Comparison of ENCODE assay signal across 24 mouse cellular contexts in genomic region chr15:63697831-63698230, GRCm38 (mm10).
A peak's percentile ranks its signal among the peaks of the same experiment; 100 is the strongest.
DNase-seq lines count a peak whose midpoint lies in the region; ATAC-seq and TF ChIP-seq lines count a peak whose summit lies in the region.
"Had no signal": no experiment of that assay in that cellular context is flagged by ENCODE, and none has a peak within 500 bp of the region (broad histone marks: within the 10 kb centered on the region; RNA-seq: fewer than 3 reads in every experiment).

No protein-coding gene starts in this region.

- H3K79me2 ChIP-seq in MEL (ENCODE audit: control insufficient read depth, insufficient read depth, low read length, poor library complexity), result no peaks in the 10 kb centered on the region

- peak; percentile 30 for TF ChIP-seq CTCF in forebrain, postnatal 0 days (IDR thresholded peaks at IDR 0.05; ENCODE audit: low read depth)
- peak; percentile 25; the same call in 1 of the 2 replicates for TF ChIP-seq CTCF in liver, postnatal 0 days (IDR thresholded peaks at IDR 0.05; ENCODE audit: low read depth)
- peak in 2 of 3 experiments; percentile 9 to 34; a peak in 2 of 6 replicates for TF ChIP-seq CTCF in MEL (IDR thresholded peaks at IDR 0.05 in 2 of 3, conservative IDR thresholded peaks at IDR 0.05 in 1 of 3; ENCODE audit: control insufficient read depth in 1 of 3, insufficient read depth in 1 of 3, low read depth in 2 of 3, low read length in 3 of 3, poor library complexity in 1 of 3, severe bottlenecking in 1 of 3)
- TF ChIP-seq CTCF in embryonic fibroblast, embryonic 13.5 days (IDR thresholded peaks at IDR 0.05; ENCODE audit: borderline replicate concordance, insufficient read depth, low read length), result peak; percentile 20; the same call in 1 of the 2 replicates

- no peaks in the 10 kb centered on the region for H3K9me3 ChIP-seq in forebrain, postnatal 0 days (ENCODE audit: low read length)
- H3K9me3 ChIP-seq in forebrain, embryonic 12.5 days, result no peaks in the 10 kb centered on the region
- H3K9me3 ChIP-seq in liver, postnatal 0 days (ENCODE audit: low read length), result no peaks in the 10 kb centered on the region
- no peaks in the 10 kb centered on the region for H3K9me3 ChIP-seq in MEL (replicated peaks; ENCODE audit: insufficient read depth, low read length)
- H3K9me3 ChIP-seq: embryonic facial prominence, embryonic 12.5 days; forebrain, embryonic 13.5 days; G1E; hindbrain, embryonic 13.5 days; limb, embryonic 10.5 days; lung, embryonic 15.5 days had no signal

- 95% methylated on average over 10 of the region's 10 CpGs for WGBS in forebrain, postnatal 0 days
- 95% methylated on average over 10 of the region's 10 CpGs for WGBS in forebrain, embryonic 12.5 days
- WGBS in liver, postnatal 0 days (ENCODE audit: insufficient replicate concordance), result 89% methylated on average over 10 of the region's 10 CpGs

- DNase-seq in forebrain, postnatal 0 days, result no peak
- no peak for DNase-seq in liver, postnatal 0 days
- DNase-seq in liver, result no peak
- DNase-seq in MEL (ENCODE audit: low read depth, low spot score), result no peak
- no peak for DNase-seq in frontal cortex, postnatal 10 days (ENCODE audit: low spot score in 2 of 2)
- DNase-seq: adrenal gland, postnatal 25 days; cerebellum, adult 11 months; cerebellum, postnatal 10 days; gastrocnemius, postnatal 10 days; kidney, postnatal 25 days; lung, postnatal 36 days; thymus, postnatal 25 days had no signal

- H3K27ac ChIP-seq in forebrain, postnatal 0 days (ENCODE audit: low read depth, low read length), result no peak overlapping the region
- no peak overlapping the region for H3K27ac ChIP-seq in forebrain, embryonic 12.5 days
- H3K27ac ChIP-seq in liver, postnatal 0 days (ENCODE audit: low read depth), result no peak overlapping the region
- no peak overlapping the region for H3K27ac ChIP-seq in MEL (ENCODE audit: control insufficient read depth, low read depth, low read length)
- no peak overlapping the region for H3K27ac ChIP-seq in embryonic fibroblast, embryonic 13.5 days (ENCODE audit: insufficient read depth, low read length)
- H3K27ac ChIP-seq: embryonic facial prominence, embryonic 12.5 days; forebrain, embryonic 13.5 days; hindbrain, embryonic 13.5 days; left cerebral cortex, adult 2 months; limb, embryonic 10.5 days; lung, embryonic 15.5 days had no signal

- no peaks in the 10 kb centered on the region for H3K27me3 ChIP-seq in forebrain, postnatal 0 days (ENCODE audit: insufficient read depth, low read length)
- H3K27me3 ChIP-seq in forebrain, embryonic 12.5 days, result peaks cover 5% of the 10 kb centered on the region; the same call in 1 of the 2 replicates
- H3K27me3 ChIP-seq in liver, postnatal 0 days (ENCODE audit: insufficient read depth, low read length), result no peaks in the 10 kb centered on the region
- no peaks in the 10 kb centered on the region for H3K27me3 ChIP-seq in MEL (ENCODE audit: control insufficient read depth in 1 of 2, insufficient read depth in 2 of 2, low read length in 2 of 2)
- H3K27me3 ChIP-seq: embryonic facial prominence, embryonic 12.5 days; forebrain, embryonic 13.5 days; hindbrain, embryonic 13.5 days; lung, embryonic 15.5 days had no signal

- peak; percentile 3 for TF ChIP-seq RAD21 in MEL (IDR thresholded peaks at IDR 0.05; ENCODE audit: low read depth, low read length)

- H3K4me1 ChIP-seq in forebrain, postnatal 0 days (ENCODE audit: insufficient read depth), result no peaks in the 10 kb centered on the region; the same call in 1 of the 2 replicates
- H3K4me1 ChIP-seq in forebrain, embryonic 12.5 days, result peaks cover 7% of the 10 kb centered on the region
- H3K4me1 ChIP-seq in liver, postnatal 0 days (ENCODE audit: insufficient read depth), result no peaks in the 10 kb centered on the region
- H3K4me1 ChIP-seq in MEL (ENCODE audit: control insufficient read depth in 1 of 2, insufficient read depth in 2 of 2, low read length in 2 of 2), result no peaks in the 10 kb centered on the region
- no peaks in the 10 kb centered on the region for H3K4me1 ChIP-seq in embryonic fibroblast, embryonic 13.5 days (ENCODE audit: control insufficient read depth, insufficient read depth, low read length)
- H3K4me1 ChIP-seq: embryonic facial prominence, embryonic 12.5 days; limb, embryonic 10.5 days; lung, embryonic 15.5 days had no signal

- TF ChIP-seq EP300 in liver, postnatal 0 days (IDR thresholded peaks at IDR 0.05; ENCODE audit: low read depth), result no peak
- TF ChIP-seq EP300 in MEL (IDR thresholded peaks at IDR 0.05; ENCODE audit: low read depth in 1 of 2, low read length in 2 of 2), result no peak

- no peak overlapping the region for H3K4me2 ChIP-seq in forebrain, postnatal 0 days (ENCODE audit: low read depth)
- no peak overlapping the region for H3K4me2 ChIP-seq in forebrain, embryonic 12.5 days
- no peak overlapping the region for H3K4me2 ChIP-seq in liver, postnatal 0 days (ENCODE audit: low read depth, low read length)
- H3K4me2 ChIP-seq: embryonic facial prominence, embryonic 12.5 days; forebrain, embryonic 13.5 days; hindbrain, embryonic 13.5 days; lung, embryonic 15.5 days had no signal

- no peak for ATAC-seq in forebrain, postnatal 0 days
- ATAC-seq in forebrain, embryonic 12.5 days (ENCODE audit: low FRiP score), result no peak
- no peak for ATAC-seq in liver, postnatal 0 days
- no peak for ATAC-seq in inflammation-experienced regulatory T-cells, adult 6 months
- ATAC-seq: forebrain, embryonic 13.5 days; midbrain, embryonic 16.5 days had no signal

- H3K9ac ChIP-seq in forebrain, postnatal 0 days, result no peak overlapping the region
- H3K9ac ChIP-seq in forebrain, embryonic 12.5 days, result no peak overlapping the region
- H3K9ac ChIP-seq in liver, postnatal 0 days (replicated peaks), result no peak overlapping the region
- no peak overlapping the region for H3K9ac ChIP-seq in MEL (ENCODE audit: control insufficient read depth, low read depth, low read length, poor library complexity, severe bottlenecking)
- H3K9ac ChIP-seq: embryonic facial prominence, embryonic 12.5 days; forebrain, embryonic 13.5 days; hindbrain, embryonic 13.5 days; lung, embryonic 15.5 days had no signal

- no peaks in the 10 kb centered on the region for H3K36me3 ChIP-seq in forebrain, postnatal 0 days (ENCODE audit: insufficient read depth)
- no peaks in the 10 kb centered on the region for H3K36me3 ChIP-seq in forebrain, embryonic 12.5 days (replicated peaks)
- no peaks in the 10 kb centered on the region for H3K36me3 ChIP-seq in liver, postnatal 0 days (replicated peaks; ENCODE audit: insufficient read depth, low read length)
- no peaks in the 10 kb centered on the region for H3K36me3 ChIP-seq in MEL (ENCODE audit: control insufficient read depth in 1 of 2, insufficient read depth in 2 of 2, low read length in 2 of 2)
- H3K36me3 ChIP-seq: embryonic facial prominence, embryonic 12.5 days; G1E; hindbrain, embryonic 13.5 days; limb, embryonic 10.5 days; lung, embryonic 15.5 days had no signal

- TF ChIP-seq POLR2A in MEL (IDR thresholded peaks at IDR 0.05; ENCODE audit: control insufficient read depth in 1 of 2, insufficient read depth in 1 of 2, low read depth in 1 of 2, low read length in 2 of 2, poor library complexity in 1 of 2), result no peak
- TF ChIP-seq POLR2A in embryonic fibroblast, embryonic 13.5 days (IDR thresholded peaks at IDR 0.05; ENCODE audit: low read depth, low read length), result no peak

- H3K4me3 ChIP-seq in forebrain, postnatal 0 days (ENCODE audit: low read depth, low read length), result no peak overlapping the region
- no peak overlapping the region for H3K4me3 ChIP-seq in forebrain, embryonic 12.5 days (replicated peaks)
- H3K4me3 ChIP-seq in liver, postnatal 0 days (ENCODE audit: low read depth, low read length), result no peak overlapping the region
- H3K4me3 ChIP-seq in MEL (ENCODE audit: control insufficient read depth in 1 of 2, insufficient read depth in 1 of 2, low read depth in 2 of 2, low read length in 2 of 2), result no peak overlapping the region
- no peak overlapping the region for H3K4me3 ChIP-seq in embryonic fibroblast, embryonic 13.5 days (ENCODE audit: insufficient read depth, low read length)
- H3K4me3 ChIP-seq: embryonic facial prominence, embryonic 12.5 days; erythroblast, embryonic 14.5 days; forebrain, embryonic 13.5 days; hindbrain, embryonic 13.5 days; left cerebral cortex, adult 2 months; limb, embryonic 10.5 days; lung, embryonic 15.5 days had no signal

TF ChIP-seq in MEL, 35 proteins besides CTCF, POLR2A, EP300 and RAD21:
- no peak for TF ChIP-seq MXI1 (IDR thresholded peaks at IDR 0.05; ENCODE audit: low read depth, low read length)
- TF ChIP-seq RCOR1 (IDR thresholded peaks at IDR 0.05; ENCODE audit: low read depth, low read length), result no peak
- TF ChIP-seq MAX (IDR thresholded peaks at IDR 0.05; ENCODE audit: low read length), result no peak
- no peak for TF ChIP-seq TBP (IDR thresholded peaks at IDR 0.05; ENCODE audit: low read depth, low read length)
- TF ChIP-seq NELFE (IDR thresholded peaks at IDR 0.05; ENCODE audit: low read depth, low read length), result no peak
- TF ChIP-seq GATA1 (IDR thresholded peaks at IDR 0.05; ENCODE audit: low read depth, low read length), result no peak
- no peak for TF ChIP-seq CHD2 (IDR thresholded peaks at IDR 0.05; ENCODE audit: low read length)
- no peak for TF ChIP-seq GABPA (IDR thresholded peaks at IDR 0.05; ENCODE audit: low read depth, low read length)
- no peak for TF ChIP-seq SIN3A (IDR thresholded peaks at IDR 0.05; ENCODE audit: low read length)
- TF ChIP-seq NRF1 (IDR thresholded peaks at IDR 0.05; ENCODE audit: insufficient read depth, low read depth, low read length, poor library complexity, severe bottlenecking), result no peak
